Mouse (Mus musculus) megakaryocyte, embryonic 14.5 days (primary cell): ENCODE data around the gene Npepps.

Source experiments
- FLI1 ChIP-seq: IDR thresholded peaks from 2 replicates; pipeline ENCODE4 v1.6.1; 2012; ENCODE audit warnings: low read length, inconsistent platforms, mixed read lengths
- GATA1 ChIP-seq: IDR thresholded peaks from 3 replicates; pipeline ENCODE4 v1.6.1; 2012; ENCODE audit warnings: mixed read lengths, low read length, inconsistent platforms, borderline replicate concordance

DNA sequence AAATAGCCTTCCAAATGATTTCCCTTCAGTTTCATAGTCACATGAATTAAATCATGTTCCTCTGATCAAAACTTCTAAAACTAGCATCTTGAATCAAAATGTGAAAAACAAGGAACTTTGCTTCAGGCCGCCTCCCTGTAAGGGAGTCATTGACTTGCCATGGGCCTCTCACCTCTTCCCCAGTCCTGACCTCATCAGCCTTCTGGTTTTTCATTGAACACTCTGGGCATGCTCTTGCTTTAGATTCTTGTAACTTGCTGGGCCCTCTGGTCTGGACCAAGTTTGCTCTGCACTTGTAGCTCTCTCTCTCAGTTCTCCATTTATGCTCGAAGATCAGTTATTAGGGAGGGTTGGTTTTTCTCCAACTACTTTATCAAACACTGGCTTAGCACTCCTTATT lies 58.8 kb downstream of the Npepps start:
- TF ChIP-seq GATA1 (no peak), FLI1 (no peak)
